Mouse (Mus musculus) embryonic facial prominence, embryonic 15.5 days (tissue): ENCODE measurements around the gene Gbp4. TPM values are rescaled to one million over a fixed set of nuclear protein-coding genes. Genes with fewer than 3 reads are reported as not detected.
"Not testable (repeated sequence)": the region's sequence is repeated elsewhere in the genome, so short reads cannot be mapped to it uniquely, and the experiment has no call there.

Experiments used
- ATAC-seq: fragments of 200-750 bp; cut with Nextera tagmentation; 2 replicates; pipeline ENCODE4 v1.8.0; 2017; ENCODE audit warnings: low read depth, moderate TSS enrichment; ENCODE audit not compliant: insufficient number of reproducible peaks, low FRiP score, low TSS enrichment
- H3K27ac ChIP-seq: fragments of 300-500 bp; sonication (generic); replicated peaks from 2 replicates; pipeline ENCODE4 v1.5.1; 2015; ENCODE audit warnings: mild to moderate bottlenecking, inconsistent platforms
- H3K27me3 ChIP-seq: fragments of 300-500 bp; sonication (generic); 2 replicates; pipeline ENCODE4 v1.6.1; 2015; ENCODE audit warnings: inconsistent platforms
- H3K36me3 ChIP-seq: fragments of 300-500 bp; sonication (generic); 2 replicates; pipeline ENCODE4 v1.6.1; 2015; ENCODE audit warnings: mild to moderate bottlenecking, inconsistent platforms
- H3K4me1 ChIP-seq: fragments of 300-500 bp; sonication (generic); 2 replicates; pipeline ENCODE4 v1.6.1; 2015; ENCODE audit warnings: inconsistent platforms
- H3K4me2 ChIP-seq: fragments of 300-500 bp; sonication (generic); replicated peaks from 2 replicates; pipeline ENCODE4 v1.6.1; 2015; ENCODE audit warnings: mild to moderate bottlenecking, inconsistent platforms
- H3K4me3 ChIP-seq: fragments of 300-500 bp; sonication (generic); replicated peaks from 2 replicates; pipeline ENCODE4 v1.5.1; 2015; ENCODE audit warnings: mild to moderate bottlenecking, inconsistent platforms
- H3K9ac ChIP-seq: fragments of 300-500 bp; sonication (generic); 2 replicates; pipeline ENCODE4 v1.6.1; 2015; ENCODE audit warnings: inconsistent platforms
- H3K9me3 ChIP-seq: fragments of 300-500 bp; sonication (generic); replicated peaks from 2 replicates; pipeline ENCODE4 v1.6.1; 2016; ENCODE audit warnings: inconsistent platforms
- WGBS: fragments of 180-500 bp; shearing (Covaris S2); methylation state at CpG from one replicate; pipeline ENCODE4 v1.1.7; 2015; 5-methylcytosine and 5-hydroxymethylcytosine counted together
- polyA plus RNA-seq: library from polyadenylated mRNA; unstranded; fragments of >200 nt; fragmentation: Nextera tagmentation; extraction: Ambion mirVana; gene quantifications from 2 replicates; pipeline ENCODE4 v1.2.1, GENCODE M21; 2015

Gene Gbp4
- 0.69 and 0.77 TPM in 2 replicates for polyA plus RNA-seq

DNA sequence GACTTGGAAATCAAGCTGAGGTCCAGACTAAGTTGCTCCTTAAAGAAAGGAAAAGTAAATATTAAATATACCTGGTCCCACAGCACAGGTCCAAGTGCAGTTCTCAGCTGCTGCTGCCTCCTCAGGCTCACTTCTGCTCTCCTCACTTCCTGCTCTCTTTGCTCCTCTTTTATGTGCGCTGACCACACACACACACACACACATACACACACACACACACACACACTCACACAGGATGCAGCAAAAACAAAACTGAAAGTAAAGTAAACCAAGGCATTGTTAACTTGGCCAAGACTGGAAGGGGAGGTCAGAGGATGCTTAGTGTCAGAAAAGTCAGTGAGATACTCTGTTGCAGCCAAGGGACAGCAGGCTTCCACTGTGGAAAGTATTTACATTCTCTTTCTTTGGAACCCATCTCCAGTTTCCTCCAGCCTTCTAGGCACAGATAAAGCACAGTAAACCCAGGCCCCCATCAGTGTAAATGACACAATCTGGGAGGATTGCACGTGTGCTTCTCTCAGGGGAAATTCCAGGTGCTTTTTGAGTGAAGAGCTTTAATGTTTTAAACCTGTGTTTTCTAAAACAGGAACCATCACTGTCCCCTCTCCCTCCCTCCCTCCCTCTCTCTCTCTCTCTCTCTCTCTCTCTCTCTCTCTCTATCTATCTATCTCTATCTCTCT, at the start of gene Gbp4, which contains the start of the genes Gbp9 and Gbp8:
Gbp4 (minus strand) TSS at position 178 of the 680 bp plus-strand sequence.
Gbp9 (minus strand) TSS at position 131 of the 680 bp plus-strand sequence.
Gbp8 (minus strand) TSS at position 132 of the 680 bp plus-strand sequence.
- not testable (repeated sequence) for H3K36me3 ChIP-seq, H3K4me3 ChIP-seq, H3K27me3 ChIP-seq, H3K9me3 ChIP-seq, ATAC-seq, H3K4me1 ChIP-seq, H3K4me2 ChIP-seq, H3K9ac ChIP-seq, H3K27ac ChIP-seq
- WGBS = 13% methylated on average over 2 of the region's 2 CpGs

DNA sequence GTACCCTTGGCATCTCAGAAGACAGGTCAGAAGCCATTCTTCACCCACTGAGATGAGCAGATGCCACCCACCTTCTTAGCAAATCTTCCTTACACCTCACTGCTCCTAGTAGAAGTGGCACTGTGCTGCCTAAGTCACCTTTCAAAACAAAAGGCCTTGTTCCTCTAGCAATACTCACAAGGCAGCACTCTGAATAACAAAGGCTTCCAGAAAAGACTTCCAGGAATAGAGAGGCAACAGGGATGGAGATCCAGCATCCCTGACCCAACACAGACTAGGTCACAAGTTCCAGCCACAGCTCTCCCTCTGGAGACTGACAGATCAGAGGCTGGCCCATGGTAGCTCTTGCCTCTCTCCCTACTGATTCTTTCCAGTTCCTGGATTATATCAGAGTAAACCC, 42.1 kb upstream of the Gbp4 start:
- Histone ChIP-seq H3K36me3 (no peaks in the 10 kb centered on the region), H3K4me1 (no peaks in the 10 kb centered on the region), H3K4me2 (no peak overlapping the region), H3K27ac (no peak overlapping the region), H3K9ac (no peak overlapping the region), H3K4me3 (no peak overlapping the region), H3K9me3 (no peaks in the 10 kb centered on the region), H3K27me3 (no peaks in the 10 kb centered on the region)
- ATAC-seq = no peak

DNA sequence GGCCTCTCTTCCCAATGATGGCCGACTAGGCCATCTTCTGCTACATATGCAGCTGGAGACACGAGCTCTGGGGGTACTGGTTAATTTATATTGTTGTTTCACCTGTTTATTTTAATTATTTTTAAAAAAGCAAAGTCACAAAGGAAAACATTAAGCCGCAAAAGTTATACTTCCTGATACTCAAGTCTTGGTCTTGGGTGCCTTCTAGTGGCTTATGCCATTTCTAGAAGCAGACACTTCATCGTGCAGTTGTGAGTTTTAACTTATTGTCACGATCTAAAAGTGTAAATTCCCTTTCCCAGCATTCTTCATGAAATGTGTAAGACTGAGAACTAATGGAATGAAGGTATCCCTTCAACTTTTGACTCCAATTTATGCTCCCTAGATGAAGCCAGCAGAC, 17.2 kb upstream of the Gbp4 start:
- Histone ChIP-seq H3K27ac (no peak overlapping the region), H3K4me2 (no peak overlapping the region), H3K9ac (no peak overlapping the region), H3K36me3 (no peaks in the 10 kb centered on the region), H3K27me3 (no peaks in the 10 kb centered on the region), H3K4me3 (no peak overlapping the region), H3K9me3 (no peaks in the 10 kb centered on the region), H3K4me1 (no peaks in the 10 kb centered on the region)
- 78% methylated on average over 5 of the region's 5 CpGs for WGBS
- no peak for ATAC-seq

DNA sequence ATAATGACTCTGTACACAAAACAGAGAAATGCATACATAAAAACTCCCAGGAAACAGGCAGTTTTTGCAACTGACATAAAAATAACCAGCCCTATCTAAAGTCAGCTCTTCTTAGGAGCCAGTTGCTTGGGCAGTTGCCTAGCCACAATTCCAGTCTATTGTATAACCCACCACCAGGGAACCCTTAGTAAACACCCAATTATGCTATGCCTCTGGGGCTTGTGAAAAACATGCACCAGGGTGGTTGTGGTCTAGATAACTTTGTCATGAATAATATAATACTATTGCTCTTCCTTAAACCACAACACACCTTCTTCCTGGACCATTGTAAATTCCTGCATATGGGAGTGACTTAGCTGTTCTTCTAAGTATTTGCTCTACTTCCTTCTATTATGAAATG, 14.7 kb upstream of the Gbp4 start:
- Histone ChIP-seq H3K4me3 (no peak overlapping the region), H3K9me3 (no peaks in the 10 kb centered on the region), H3K27ac (no peak overlapping the region)

DNA sequence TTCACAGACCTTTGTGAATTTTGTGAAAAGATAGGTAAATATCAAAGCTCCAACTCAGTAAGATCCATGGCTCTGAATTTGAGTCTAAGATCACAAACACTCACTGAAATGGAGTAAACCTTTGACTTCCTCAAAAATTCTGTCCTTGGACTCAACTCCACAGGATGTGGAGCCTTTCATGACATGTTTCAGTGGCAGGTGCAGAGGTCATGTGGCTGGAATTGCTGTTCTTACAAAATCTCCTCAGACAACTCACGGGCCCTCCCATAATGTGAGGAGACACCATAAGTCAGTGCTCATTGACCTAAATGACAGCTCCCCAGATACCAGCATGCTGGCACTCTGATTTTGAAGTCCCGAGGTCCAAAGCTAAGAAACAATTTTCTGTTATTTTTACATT, 8.7 kb upstream of the Gbp4 start:
- not testable (repeated sequence) for H3K4me3 ChIP-seq, H3K4me1 ChIP-seq, H3K27ac ChIP-seq, H3K36me3 ChIP-seq, H3K9me3 ChIP-seq, H3K27me3 ChIP-seq, ATAC-seq, H3K4me2 ChIP-seq, H3K9ac ChIP-seq
- 52% methylated on average over 2 of the region's 2 CpGs for WGBS

More for the DNA sequence above, 14.7 kb upstream of the Gbp4 start:
- Histone ChIP-seq H3K36me3 (no peaks in the 10 kb centered on the region), H3K9ac (no peak overlapping the region), H3K4me1 (no peaks in the 10 kb centered on the region), H3K27me3 (no peaks in the 10 kb centered on the region), H3K4me2 (no peak overlapping the region)
- ATAC-seq = no peak

DNA sequence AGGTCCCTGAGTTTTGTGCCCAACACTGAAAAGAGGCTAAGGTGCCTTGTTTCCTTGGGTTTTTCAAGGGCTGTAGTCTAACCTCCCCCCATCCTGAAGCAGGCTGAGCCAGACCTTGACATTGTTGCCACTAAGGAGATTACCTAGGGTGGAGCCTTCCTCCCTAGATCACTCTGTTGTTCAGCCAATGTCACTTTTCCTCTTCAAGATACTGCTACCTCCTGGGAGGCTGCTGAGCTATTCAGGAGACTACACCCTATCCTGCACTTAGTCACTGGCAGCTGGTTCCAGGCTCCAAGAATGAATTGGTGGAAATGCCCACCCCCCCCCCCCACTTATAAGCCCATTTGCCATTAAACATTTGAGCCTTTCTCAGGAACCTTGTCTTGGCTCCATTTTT, 7.1 kb upstream of the Gbp4 start:
- no peaks in the 10 kb centered on the region for H3K4me1 ChIP-seq
- H3K27me3 ChIP-seq = no peaks in the 10 kb centered on the region
- H3K4me3 ChIP-seq = no peak overlapping the region
- H3K9ac ChIP-seq = no peak overlapping the region
- H3K9me3 ChIP-seq = no peaks in the 10 kb centered on the region
- H3K27ac ChIP-seq = no peak overlapping the region
- no peak overlapping the region for H3K4me2 ChIP-seq
- H3K36me3 ChIP-seq = no peaks in the 10 kb centered on the region
- no peak for ATAC-seq

DNA sequence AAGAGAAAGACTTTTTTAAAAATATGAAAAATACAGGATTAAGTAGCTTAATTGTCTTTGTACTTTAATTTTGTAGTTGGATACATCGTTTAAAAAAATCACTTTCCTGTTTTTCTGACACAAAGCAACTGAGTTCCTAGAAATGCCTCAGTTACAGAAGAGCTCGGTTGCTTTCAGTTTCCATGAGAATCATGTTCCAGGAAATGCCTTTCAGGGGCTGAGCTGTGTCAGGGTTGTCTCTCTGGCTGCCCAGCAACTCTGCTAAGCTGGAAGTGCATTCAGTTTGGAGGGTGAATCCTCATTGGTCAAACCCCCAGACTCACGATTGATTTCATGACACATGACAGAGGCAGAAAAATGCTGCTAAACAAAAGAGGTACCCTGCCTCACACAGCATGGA, 6.3 kb upstream of the Gbp4 start:
- H3K4me3 ChIP-seq, H3K27me3 ChIP-seq, H3K27ac ChIP-seq, ATAC-seq, H3K9me3 ChIP-seq, H3K4me1 ChIP-seq, H3K36me3 ChIP-seq, H3K9ac ChIP-seq, H3K4me2 ChIP-seq: not testable (repeated sequence)
- 33% methylated on average over 3 of the region's 3 CpGs for WGBS

DNA sequence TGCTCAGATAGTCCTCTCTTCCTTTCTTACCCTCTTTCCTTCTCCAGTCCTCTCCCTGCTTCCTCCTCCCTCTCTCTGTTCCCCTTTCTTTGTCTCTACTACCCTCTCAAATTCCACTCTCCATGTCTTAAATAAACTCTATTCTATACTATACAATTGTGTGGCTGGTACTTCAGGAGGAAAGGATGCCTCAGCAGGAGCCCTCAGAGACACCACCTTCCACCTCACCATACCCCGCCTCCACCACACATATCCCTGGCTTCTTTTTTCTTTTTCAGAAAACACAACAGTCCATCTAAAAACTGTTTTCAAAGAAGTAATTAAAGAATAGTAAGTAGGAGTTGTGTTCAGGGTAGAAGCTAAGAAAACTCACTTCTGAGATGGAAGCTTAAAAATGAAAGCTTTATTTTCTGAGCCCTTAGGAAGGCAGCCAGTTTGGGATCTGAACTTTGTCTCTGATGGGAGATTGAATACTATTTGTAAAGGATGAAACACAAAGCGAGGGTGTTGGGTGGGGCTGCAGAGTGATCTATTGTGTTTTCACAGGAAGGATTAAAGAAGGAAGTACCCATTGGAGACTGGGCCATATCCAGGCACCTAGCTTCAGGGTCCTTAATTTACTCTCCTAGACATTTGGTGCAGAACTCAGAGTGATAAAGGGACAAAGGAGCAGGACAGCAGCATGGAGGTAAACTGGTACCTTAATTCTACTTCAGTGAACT, 864 bp upstream of the Gbp4 start:
- H3K9me3 ChIP-seq, H3K4me1 ChIP-seq, H3K27me3 ChIP-seq, H3K27ac ChIP-seq, H3K4me2 ChIP-seq, H3K36me3 ChIP-seq, H3K9ac ChIP-seq, H3K4me3 ChIP-seq, ATAC-seq: not testable (repeated sequence)
- WGBS = 51% methylated on average over 2 of the region's 2 CpGs

DNA sequence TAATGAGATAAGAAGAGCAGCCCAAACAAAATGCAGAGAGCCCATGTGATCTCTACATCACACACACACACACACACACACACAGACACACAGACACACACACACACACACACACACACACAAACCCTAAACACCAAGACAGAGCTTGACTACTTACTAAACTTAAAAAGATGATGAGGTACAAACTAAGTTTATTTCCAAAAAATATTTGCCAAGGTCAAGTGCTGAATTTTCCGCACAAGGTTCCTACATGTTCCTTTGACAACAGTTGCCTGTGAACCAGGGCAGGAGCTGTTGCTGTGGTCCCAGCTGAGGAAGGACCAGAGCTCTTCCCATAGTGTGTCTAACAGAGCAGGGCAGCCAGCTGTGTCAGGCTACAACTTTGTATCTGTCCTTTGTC, 480 bp downstream of the Gbp4 start:
- Histone ChIP-seq H3K4me3 (no peak overlapping the region), H3K36me3 (no peaks in the 10 kb centered on the region), H3K9ac (no peak overlapping the region), H3K27me3 (no peaks in the 10 kb centered on the region), H3K4me1 (no peaks in the 10 kb centered on the region), H3K27ac (no peak overlapping the region), H3K9me3 (no peaks in the 10 kb centered on the region), H3K4me2 (no peak overlapping the region)
- 63% methylated on average over 1 of the region's 1 CpGs for WGBS
- no peak for ATAC-seq

DNA sequence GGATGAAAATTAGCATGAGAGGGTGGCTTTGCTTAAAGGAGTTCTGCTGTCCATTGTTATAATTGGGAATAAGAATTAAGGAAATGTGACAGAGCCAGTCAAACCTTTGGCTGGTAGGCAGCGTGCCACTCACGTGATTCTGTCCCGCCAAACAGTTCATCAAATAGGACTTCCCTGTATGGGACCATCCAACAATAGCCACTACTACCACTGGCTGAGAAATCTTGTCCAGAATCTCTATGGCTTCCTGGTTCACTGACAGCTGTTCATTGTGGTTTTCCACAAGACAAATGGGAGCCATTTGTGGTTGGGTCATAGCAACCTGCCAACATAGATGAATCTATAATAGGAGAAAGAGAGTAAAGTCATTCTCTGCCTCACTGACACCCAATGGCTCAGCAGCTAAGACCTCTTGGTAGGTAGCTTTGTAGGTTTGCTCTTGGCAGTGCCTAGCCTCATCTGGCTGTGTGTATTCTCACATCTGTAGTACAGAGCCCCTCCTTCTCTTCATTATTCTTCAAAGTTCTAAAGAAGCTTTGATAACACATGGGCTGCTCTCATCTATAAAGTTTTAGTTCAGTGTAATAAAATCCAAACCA, 2.6 kb downstream of the Gbp4 start:
- H3K36me3 ChIP-seq, H3K4me3 ChIP-seq, H3K4me1 ChIP-seq, H3K27ac ChIP-seq, H3K4me2 ChIP-seq, ATAC-seq, H3K27me3 ChIP-seq, H3K9ac ChIP-seq, H3K9me3 ChIP-seq: not testable (repeated sequence)
- 83% methylated on average over 3 of the region's 3 CpGs for WGBS

DNA sequence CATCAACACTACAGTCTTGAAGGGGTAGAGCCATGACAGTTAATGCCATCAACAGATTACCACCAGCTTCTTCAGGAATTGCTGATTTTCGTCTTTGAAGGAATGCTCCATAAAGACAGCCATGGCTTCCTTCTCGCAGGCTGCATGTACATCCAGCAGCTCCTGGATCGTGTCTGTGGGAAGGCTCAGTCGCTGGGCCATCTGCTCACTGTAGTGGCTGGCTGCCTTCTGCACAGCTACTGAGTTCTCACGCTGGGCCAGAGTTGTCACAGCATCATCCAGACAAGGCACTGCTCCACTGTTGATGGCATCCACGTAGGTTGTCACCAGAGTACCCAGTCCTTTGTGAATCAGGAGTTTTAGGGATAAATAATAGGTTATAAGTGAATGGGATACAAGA, 17.7 kb downstream of the Gbp4 start:
- not testable (repeated sequence) for H3K27ac ChIP-seq, H3K36me3 ChIP-seq, ATAC-seq, H3K4me1 ChIP-seq, H3K9me3 ChIP-seq, H3K27me3 ChIP-seq, H3K4me2 ChIP-seq, H3K4me3 ChIP-seq, H3K9ac ChIP-seq
- 76% methylated on average over 6 of the region's 6 CpGs for WGBS
